Mouse (Mus musculus): ENCODE measurements at regions not wholly inside any gene's neighbourhood (a gene's known extent, or its start where the extent isn't known, plus 50 kb on each side); places are given as distances from the start of the nearest gene placed in this dataset.

- peak; percentile 26 for DNase-seq (ENCODE audit: low read depth, low spot score)
These were observed 159.4 kb downstream of the Zfp36l2 start for GRCm38 (mm10) chr17:84028157-84028970.

GRCm38 (mm10) chr17:84027275-84027674 is 160.5 kb downstream of the Zfp36l2 start:
- no peak for DNase-seq (ENCODE audit: low read depth, low spot score)

GRCm38 (mm10) chr17:84026110-84026509 is 161.6 kb downstream of the Zfp36l2 start:
- DNase-seq (ENCODE audit: low read depth, low spot score) = no peak

DNA sequence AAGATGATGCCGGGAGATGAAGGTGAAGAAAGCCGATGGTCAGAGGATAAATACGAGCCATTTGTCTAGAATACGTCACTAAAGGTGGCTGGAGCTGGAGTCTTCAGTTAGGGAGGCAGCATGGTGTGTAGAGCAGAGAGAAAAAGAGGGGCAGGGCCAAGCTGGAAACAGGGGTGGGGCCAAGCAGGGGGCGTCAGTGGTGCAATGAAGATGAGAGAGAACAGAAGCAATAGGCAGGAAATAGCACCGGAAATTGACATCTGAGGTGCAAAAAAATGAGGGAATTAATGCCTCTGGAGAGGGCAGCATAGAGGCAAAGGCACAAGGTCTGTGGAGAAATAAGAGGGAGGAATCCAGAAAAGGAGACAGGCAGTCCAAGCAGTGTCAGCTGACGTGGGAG is 165.4 kb downstream of the Zfp36l2 start:
- no peak for DNase-seq (ENCODE audit: low read depth, low spot score)

- DNase-seq (ENCODE audit: low read depth, low spot score) = no peak
These were observed 168.9 kb downstream of the Zfp36l2 start for GRCm38 (mm10) chr17:84018817-84019216.

DNA sequence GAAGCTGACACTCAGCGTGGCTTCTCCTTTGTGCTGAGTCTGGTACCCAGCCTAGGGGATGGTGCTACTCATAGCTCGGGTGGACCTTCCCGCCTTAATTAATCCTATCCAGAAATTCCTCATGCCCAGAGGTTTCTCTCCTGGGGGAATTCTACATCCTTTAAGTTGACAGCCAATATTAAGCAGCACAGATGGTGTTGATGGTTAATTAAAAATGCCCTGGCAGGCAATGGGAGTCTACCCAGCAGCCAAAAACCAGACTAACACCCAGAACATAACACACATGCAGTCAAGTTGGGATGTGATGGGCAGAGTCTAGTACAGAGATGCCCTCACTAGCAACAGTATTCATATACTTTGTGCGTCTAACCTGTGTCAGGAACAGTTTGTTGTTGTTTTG is 169.9 kb downstream of the Zfp36l2 start:
- no peak for DNase-seq (ENCODE audit: low read depth, low spot score)

DNA sequence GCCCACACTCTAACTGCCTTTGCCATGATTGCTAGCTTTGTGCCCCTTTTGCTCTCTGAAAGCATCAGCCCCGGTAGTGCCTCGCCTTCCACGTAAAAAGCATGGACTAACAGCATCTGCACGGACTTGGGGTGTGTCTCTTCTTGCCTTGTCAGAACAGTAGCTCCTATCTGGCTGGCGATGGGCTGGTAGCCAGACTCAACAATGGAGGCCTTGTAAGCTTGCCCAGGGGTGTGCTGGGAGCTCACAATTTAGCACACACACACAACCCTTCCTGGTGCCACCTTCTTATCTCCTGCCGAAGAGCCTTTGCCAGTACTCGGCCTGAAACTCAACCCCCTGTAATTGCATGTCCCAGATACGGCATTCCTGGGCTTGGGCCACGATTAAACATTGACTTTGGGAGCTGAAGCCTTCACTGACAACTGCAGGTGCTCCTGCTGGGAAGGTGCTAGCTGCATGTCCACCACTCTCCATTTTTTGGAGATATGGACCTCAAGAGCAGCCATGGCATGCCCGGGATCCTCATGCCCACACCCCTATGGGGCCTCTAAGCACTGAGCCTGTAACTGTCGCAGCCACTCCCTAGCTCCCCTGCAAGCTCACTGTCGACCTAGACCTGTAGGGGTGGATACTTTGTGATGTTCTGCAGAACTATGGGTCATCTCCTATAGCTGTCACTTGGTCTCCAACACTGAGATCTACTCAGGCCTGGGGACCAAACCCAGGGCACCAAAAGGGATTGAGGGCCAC is 166.7 kb upstream of the Haao start:
- DNase-seq (ENCODE audit: low read depth, low spot score) = no peak

- no peak for DNase-seq (ENCODE audit: low read depth, low spot score)
These were observed 162.8 kb upstream of the Haao start for GRCm38 (mm10) chr17:84010492-84011060.

GRCm38 (mm10) chr17:84009966-84010365 is 162.2 kb upstream of the Haao start:
- DNase-seq (ENCODE audit: low read depth, low spot score) = no peak

DNA sequence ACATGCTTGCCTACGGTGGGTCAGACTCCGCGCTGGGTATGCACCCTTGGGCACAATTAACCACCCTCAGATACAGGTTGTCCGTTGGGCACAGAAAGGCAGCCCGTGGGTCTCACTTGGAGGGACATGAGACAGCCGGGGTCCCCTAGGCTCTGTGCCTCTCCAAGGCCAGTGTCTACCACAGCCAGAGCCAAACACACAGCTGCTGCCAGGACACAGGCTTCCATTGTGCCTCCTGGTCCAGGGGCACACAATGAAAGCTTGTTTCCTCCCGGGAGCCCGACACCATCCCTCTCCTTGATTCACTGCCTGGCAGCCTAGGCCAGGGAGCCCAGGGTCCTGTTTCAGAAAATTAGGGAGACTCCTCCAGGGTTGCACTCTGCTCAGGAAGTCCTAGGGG is 161.4 kb upstream of the Haao start:
- no peak for DNase-seq (ENCODE audit: low read depth, low spot score)

DNA sequence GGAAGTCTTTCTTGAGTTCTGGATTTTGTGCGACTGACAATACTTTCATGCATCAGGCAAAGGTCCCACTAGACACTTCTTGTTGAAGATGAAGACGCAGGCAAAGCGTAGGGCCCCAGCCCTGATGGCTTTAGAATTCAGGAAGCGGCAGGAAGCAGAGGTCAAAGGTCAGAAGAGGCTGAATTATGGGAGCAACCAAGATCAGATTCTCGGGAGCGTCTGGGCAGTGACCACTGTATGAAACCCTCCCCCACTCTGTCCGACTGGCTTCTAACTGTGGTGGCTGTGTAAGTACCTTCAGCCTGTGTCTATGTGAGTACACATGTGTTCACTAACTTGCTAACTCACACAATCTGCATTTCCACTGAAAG is 160.9 kb upstream of the Haao start:
- DNase-seq (ENCODE audit: low read depth, low spot score) = no peak

- DNase-seq (ENCODE audit: low read depth, low spot score) = no peak
These were observed 160.4 kb upstream of the Haao start for GRCm38 (mm10) chr17:84008035-84008681.

- DNase-seq (ENCODE audit: low read depth, low spot score) = no peak
These were observed 159.0 kb upstream of the Haao start for GRCm38 (mm10) chr17:84006748-84007147.

- no peak for DNase-seq (ENCODE audit: low read depth, low spot score)
These were observed 156.5 kb upstream of the Haao start for GRCm38 (mm10) chr17:84004237-84004636.

- DNase-seq (ENCODE audit: low read depth, low spot score) = no peak
These were observed 155.9 kb upstream of the Haao start for GRCm38 (mm10) chr17:84003489-84004234.

DNA sequence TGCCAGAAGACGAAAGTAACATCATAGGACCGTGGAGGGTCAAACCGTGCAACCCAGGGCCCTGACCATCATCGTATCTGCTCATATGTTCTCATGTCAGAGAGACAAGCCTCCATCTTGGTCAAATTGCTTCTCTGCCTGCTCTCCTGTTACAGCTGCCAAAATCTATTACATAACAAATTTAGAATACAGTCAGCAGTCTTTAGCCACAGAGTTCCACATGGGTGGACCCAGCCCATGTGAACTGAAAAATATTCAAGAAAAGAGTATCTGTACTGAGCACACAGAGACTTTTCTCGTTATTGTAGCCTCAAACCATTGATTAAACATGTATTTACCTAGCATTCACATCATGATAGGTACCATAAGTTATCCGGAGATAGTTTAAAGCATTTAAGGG is 155.2 kb upstream of the Haao start:
- no peak for DNase-seq (ENCODE audit: low read depth, low spot score)

- DNase-seq (ENCODE audit: low read depth, low spot score) = no peak
These were observed 154.6 kb upstream of the Haao start for GRCm38 (mm10) chr17:84002327-84002726.

GRCm38 (mm10) chr17:84000115-84000514 is 152.4 kb upstream of the Haao start:
- no peak for DNase-seq (ENCODE audit: low read depth, low spot score)

DNA sequence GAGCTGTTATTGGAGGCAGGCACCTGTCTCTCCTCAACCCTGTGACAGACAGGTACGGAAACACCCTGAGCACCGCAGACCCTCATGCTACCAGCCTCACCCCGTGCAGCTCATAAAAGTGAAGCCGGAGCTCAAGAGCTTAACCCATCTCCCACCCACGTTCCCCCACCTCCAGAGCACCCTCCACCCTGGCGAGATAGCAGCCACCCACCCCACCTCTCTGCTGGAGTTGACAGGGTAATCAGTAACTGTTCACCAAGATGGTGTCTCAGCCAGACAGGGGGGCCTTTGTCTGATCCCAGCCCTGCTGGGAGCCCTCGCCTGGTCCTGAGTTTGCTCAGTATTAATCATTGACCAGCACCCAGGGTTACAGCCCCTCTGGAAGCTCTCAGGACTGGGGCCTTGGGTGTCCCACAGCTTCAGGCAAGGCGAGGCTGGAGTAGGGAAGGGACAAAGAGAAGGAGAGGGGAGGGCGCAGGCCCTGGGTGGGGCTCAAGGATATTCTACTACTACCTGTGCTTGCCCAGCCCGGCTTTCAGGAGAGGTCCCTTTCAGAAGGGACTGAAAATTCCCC is 151.3 kb upstream of the Haao start:
- no peak for DNase-seq (ENCODE audit: low read depth, low spot score)

GRCm38 (mm10) chr17:83998341-83998740 is 150.6 kb upstream of the Haao start:
- DNase-seq (ENCODE audit: low read depth, low spot score) = no peak

- DNase-seq (ENCODE audit: low read depth, low spot score) = no peak
These were observed 150.0 kb upstream of the Haao start for GRCm38 (mm10) chr17:83997778-83998177.

Measured in brain, embryonic 18.5 days (tissue).